Mouse (Mus musculus): Measurements from ENCODE around the gene Arhgap19. TPM values are rescaled to one million over a fixed set of nuclear protein-coding genes. Genes with fewer than 3 reads are reported as not detected.

Arhgap19 gene
- polyA plus RNA-seq, 1 experiment from 2014 or later, result 48.4 TPM

DNA sequence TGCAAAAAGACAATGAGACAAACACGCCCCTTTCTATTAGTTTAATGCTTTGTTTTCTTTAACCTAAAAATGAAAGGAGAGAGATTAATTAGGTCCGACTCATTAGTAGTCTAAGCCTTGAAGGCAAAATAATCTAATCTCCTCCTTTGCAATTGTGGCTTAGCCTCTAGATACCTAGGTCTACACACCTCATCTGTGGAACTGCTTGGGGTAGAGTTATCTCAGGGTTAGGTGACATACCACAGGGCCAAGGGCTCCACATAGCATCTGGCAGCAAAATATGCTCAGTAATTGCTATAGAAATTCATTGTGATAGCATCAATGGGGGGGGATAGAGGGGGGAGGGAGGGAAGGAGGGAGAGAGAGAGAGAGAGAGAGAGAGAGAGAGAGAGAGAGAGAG lies 76.4 kb downstream of the Arhgap19 start:
- Histone ChIP-seq H3K27me3 (ENCODE audit: control insufficient read depth, insufficient read depth, low read length) (no peaks in the 10 kb centered on the region), H3K9ac (ENCODE audit: low read length) (no peak overlapping the region), H3K4me2 (ENCODE audit: low read depth, low read length, severe bottlenecking) (no peak overlapping the region), H3K4me1 (replicated peaks; ENCODE audit: control insufficient read depth, insufficient read depth, low read length) (0 out of 2 replicates have a peak, but pooled peaks cover 3% of the 10 kb centered on the region), H3K27ac (ENCODE audit: low read depth, low read length) (no peak overlapping the region), H3K36me3 (ENCODE audit: control insufficient read depth, insufficient read depth, low read length) (no peaks in the 10 kb centered on the region), H3K9me3 (ENCODE audit: control insufficient read depth, low read length) (no peaks in the 10 kb centered on the region), H3K4me3 (ENCODE audit: low read depth, low read length) (no peak overlapping the region)
- 36% methylated on average over 2 of the region's 2 CpGs for WGBS
- ATAC-seq (replicated peaks; ENCODE audit: low FRiP score) (no peak), DNase-seq (ENCODE audit: low spot score) (no peak)

DNA sequence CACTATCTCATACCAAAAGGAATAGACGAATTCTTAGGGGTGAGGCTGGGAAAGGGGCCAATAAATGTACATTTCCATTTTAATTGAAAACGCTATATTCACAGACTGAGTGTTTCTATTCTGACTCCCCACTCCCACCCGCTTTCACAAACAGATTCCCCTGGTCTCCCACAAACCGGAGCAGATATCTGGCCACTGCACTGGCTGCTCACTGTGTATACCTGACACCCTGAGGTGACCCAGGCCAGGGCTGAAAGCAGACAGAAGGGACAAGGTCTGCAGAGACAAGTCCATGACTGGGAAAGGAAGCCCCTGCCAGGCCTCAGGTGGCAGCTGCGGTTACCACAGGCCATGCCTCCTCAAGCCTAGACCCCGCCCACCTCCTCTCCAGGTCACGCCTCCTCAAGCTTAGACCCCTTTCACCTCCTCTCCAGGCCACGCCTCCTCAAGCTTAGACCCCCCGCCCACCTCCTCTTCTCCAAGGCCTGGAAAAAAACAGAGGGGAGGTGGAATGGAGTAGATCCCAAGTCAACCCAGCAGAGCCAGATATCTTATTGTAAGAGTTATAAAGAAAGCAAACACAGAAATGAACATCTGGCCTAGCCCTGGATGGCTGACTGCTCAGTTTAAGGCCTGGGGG lies 76.9 kb downstream of the Arhgap19 start:
- no peak overlapping the region for H3K9ac ChIP-seq (ENCODE audit: low read length)
- no peak overlapping the region for H3K4me3 ChIP-seq (ENCODE audit: low read depth, low read length)
- peak; percentile 73 for ATAC-seq (replicated peaks; ENCODE audit: low FRiP score)
- H3K36me3 ChIP-seq (ENCODE audit: control insufficient read depth, insufficient read depth, low read length), result no peaks in the 10 kb centered on the region
- no peak overlapping the region for H3K4me2 ChIP-seq (ENCODE audit: low read depth, low read length, severe bottlenecking)
- peak; percentile 74 for DNase-seq (ENCODE audit: low spot score)
- no peaks in the 10 kb centered on the region for H3K27me3 ChIP-seq (ENCODE audit: control insufficient read depth, insufficient read depth, low read length)
- H3K4me1 ChIP-seq (replicated peaks; ENCODE audit: control insufficient read depth, insufficient read depth, low read length), result 0 out of 2 replicates have a peak, but pooled peaks cover 3% of the 10 kb centered on the region
- no peaks in the 10 kb centered on the region for H3K9me3 ChIP-seq (ENCODE audit: control insufficient read depth, low read length)
- 34% methylated on average over 9 of the region's 9 CpGs for WGBS
- no peak overlapping the region for H3K27ac ChIP-seq (ENCODE audit: low read depth, low read length)

DNA sequence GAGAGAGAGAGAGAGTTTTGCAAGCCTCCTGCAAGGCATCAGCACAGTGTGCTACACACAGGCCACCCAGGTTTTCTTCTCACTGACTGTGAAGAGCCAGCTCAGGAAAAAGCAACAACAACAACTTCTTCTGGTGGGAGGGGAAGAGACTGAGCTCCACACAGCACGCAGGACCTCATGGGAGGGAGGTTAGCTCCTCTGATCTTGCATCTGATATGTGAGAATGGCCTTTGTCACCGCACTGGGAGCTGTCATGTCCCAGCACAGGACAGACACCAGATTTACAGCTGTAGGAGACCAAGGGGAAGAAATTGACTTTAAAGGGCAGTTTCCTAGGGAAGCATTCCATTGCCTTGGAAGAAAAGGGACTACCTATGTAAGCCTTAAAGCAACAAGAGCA lies 78.5 kb downstream of the Arhgap19 start:
- Histone ChIP-seq H3K27me3 (ENCODE audit: control insufficient read depth, insufficient read depth, low read length) (no peaks in the 10 kb centered on the region; the same call in 1 of the 2 replicates), H3K4me1 (replicated peaks; ENCODE audit: control insufficient read depth, insufficient read depth, low read length) (0 out of 2 replicates have a peak, but pooled peaks cover 3% of the 10 kb centered on the region), H3K27ac (ENCODE audit: low read depth, low read length) (no peak overlapping the region), H3K36me3 (ENCODE audit: control insufficient read depth, insufficient read depth, low read length) (no peaks in the 10 kb centered on the region), H3K9me3 (ENCODE audit: control insufficient read depth, low read length) (no peaks in the 10 kb centered on the region), H3K4me2 (ENCODE audit: low read depth, low read length, severe bottlenecking) (no peak overlapping the region), H3K4me3 (ENCODE audit: low read depth, low read length) (no peak overlapping the region), H3K9ac (ENCODE audit: low read length) (no peak overlapping the region)
- WGBS, result 47% methylated on average over 2 of the region's 2 CpGs
- DNase-seq (ENCODE audit: low spot score) (no peak), ATAC-seq (replicated peaks; ENCODE audit: low FRiP score) (no peak)

DNA sequence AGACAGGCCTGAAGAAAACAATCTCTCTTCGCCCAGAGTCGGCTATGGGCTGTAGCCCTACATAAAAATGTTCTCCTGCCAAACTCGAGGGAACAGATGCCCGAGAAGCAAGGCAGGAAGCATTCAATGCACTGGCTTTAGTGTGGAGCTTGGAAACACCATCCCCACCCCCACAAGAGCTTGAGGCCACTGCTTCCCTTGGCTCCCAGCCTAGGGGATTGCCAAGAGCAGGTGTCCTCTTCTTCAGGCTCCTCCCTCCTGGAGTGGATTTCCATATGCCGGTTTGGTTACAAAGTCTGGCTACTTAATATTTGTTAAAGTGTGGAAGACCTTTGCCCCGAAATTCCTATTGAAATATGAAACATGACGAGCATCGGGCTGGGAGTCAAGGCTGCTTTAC lies 82.4 kb downstream of the Arhgap19 start:
- no peaks in the 10 kb centered on the region for H3K36me3 ChIP-seq (ENCODE audit: control insufficient read depth, insufficient read depth, low read length)
- WGBS, result 80% methylated on average over 8 of the region's 8 CpGs
- peaks cover 2% of the 10 kb centered on the region; the same call in 1 of the 2 replicates for H3K27me3 ChIP-seq (ENCODE audit: control insufficient read depth, insufficient read depth, low read length)
- DNase-seq (ENCODE audit: low spot score) (no peak), ATAC-seq (replicated peaks; ENCODE audit: low FRiP score) (no peak)
- H3K4me1 ChIP-seq (replicated peaks; ENCODE audit: control insufficient read depth, insufficient read depth, low read length), result peaks cover 15% of the 10 kb centered on the region
- no peak overlapping the region for H3K4me2 ChIP-seq (ENCODE audit: low read depth, low read length, severe bottlenecking)
- H3K9me3 ChIP-seq (ENCODE audit: control insufficient read depth, low read length), result no peaks in the 10 kb centered on the region
- H3K27ac ChIP-seq (ENCODE audit: low read depth, low read length), result no peak overlapping the region
- no peak overlapping the region for H3K4me3 ChIP-seq (ENCODE audit: low read depth, low read length)
- H3K9ac ChIP-seq (ENCODE audit: low read length), result no peak overlapping the region

Other genes starting within 250 kb of the Arhgap19 start
- 4.8 and 5.3 TPM in 2 replicates for gene Gm340, start 219.7 kb downstream of the Arhgap19 start, polyA plus RNA-seq (2014; fragmentation: Nextera tagmentation; extraction: Ambion mirVana)
- 4.6 and 5.6 TPM in 2 replicates for gene Slit1, start 58.4 kb downstream of the Arhgap19 start, polyA plus RNA-seq (2014; fragmentation: Nextera tagmentation; extraction: Ambion mirVana)
- gene Frat1, start 27.9 kb upstream of the Arhgap19 start, polyA plus RNA-seq (2014; fragmentation: Nextera tagmentation; extraction: Ambion mirVana), result 12.7 and 13.2 TPM in 2 replicates
- gene Frat2, start 46.1 kb upstream of the Arhgap19 start, polyA plus RNA-seq (2014; fragmentation: Nextera tagmentation; extraction: Ambion mirVana), result 10.4 and 14.1 TPM in 2 replicates
- 24.3 and 26.1 TPM in 2 replicates for gene Rrp12, start 94.1 kb upstream of the Arhgap19 start, polyA plus RNA-seq (2014; fragmentation: Nextera tagmentation; extraction: Ambion mirVana)
- 901 and 961 TPM in 2 replicates for gene Pgam1, start 109.9 kb upstream of the Arhgap19 start, polyA plus RNA-seq (2014; fragmentation: Nextera tagmentation; extraction: Ambion mirVana)
- gene Exosc1, start 131.4 kb upstream of the Arhgap19 start, polyA plus RNA-seq (2014; fragmentation: Nextera tagmentation; extraction: Ambion mirVana), result 83.9 and 87.5 TPM in 2 replicates
- 70.7 and 76.6 TPM in 2 replicates for gene Zdhhc16, start 131.4 kb upstream of the Arhgap19 start, polyA plus RNA-seq (2014; fragmentation: Nextera tagmentation; extraction: Ambion mirVana)
- 38.2 and 39.9 TPM in 2 replicates for gene Mms19, start 179.1 kb upstream of the Arhgap19 start, polyA plus RNA-seq (2014; fragmentation: Nextera tagmentation; extraction: Ambion mirVana)
- 8.5 and 9.7 TPM in 2 replicates for gene Ubtd1, start 179.7 kb upstream of the Arhgap19 start, polyA plus RNA-seq (2014; fragmentation: Nextera tagmentation; extraction: Ambion mirVana)
- not detected in 2 replicates for gene Ankrd2, start 234.0 kb upstream of the Arhgap19 start, polyA plus RNA-seq (2014; fragmentation: Nextera tagmentation; extraction: Ambion mirVana)
- 1.1 and 1.9 TPM in 2 replicates for gene Hoga1, start 243.6 kb upstream of the Arhgap19 start, polyA plus RNA-seq (2014; fragmentation: Nextera tagmentation; extraction: Ambion mirVana)